Mouse (Mus musculus): ENCODE results near the gene Ranbp3. TPM values are rescaled to one million over a fixed set of nuclear protein-coding genes. Genes with fewer than 3 reads are reported as not detected.

Gene Ranbp3
- total and polyA plus RNA-seq, 3 experiments: 137 to 150 TPM; not detected in 1

GRCm38 (mm10) chr17:56700451-56700850 is 27.4 kb downstream of the Ranbp3 start:
- Histone ChIP-seq H3K4me1 (ENCODE audit: control insufficient read depth in 1 of 2, insufficient read depth in 2 of 2, low read length in 2 of 2) (no peaks in the 10 kb centered on the region), H3K9me3 (replicated peaks; ENCODE audit: insufficient read depth, low read length) (no peaks in the 10 kb centered on the region), H3K27me3 (ENCODE audit: control insufficient read depth in 1 of 2, insufficient read depth in 2 of 2, low read length in 2 of 2) (no peaks in the 10 kb centered on the region), H3K9ac (ENCODE audit: control insufficient read depth, low read depth, low read length, poor library complexity, severe bottlenecking) (no peak overlapping the region), H3K36me3 (ENCODE audit: control insufficient read depth in 1 of 2, insufficient read depth in 2 of 2, low read length in 2 of 2) (peaks cover 0 to 23% of the 10 kb centered on the region in 2 experiments; a peak in 2 of 4 replicates), H3K4me3 (ENCODE audit: control insufficient read depth in 1 of 2, insufficient read depth in 1 of 2, low read depth in 2 of 2, low read length in 2 of 2) (no peak overlapping the region), H3K27ac (ENCODE audit: control insufficient read depth, low read depth, low read length) (no peak overlapping the region), H3K79me2 (ENCODE audit: control insufficient read depth, insufficient read depth, low read length, poor library complexity) (no peaks in the 10 kb centered on the region; the same call in 1 of the 2 replicates)
- TF ChIP-seq ZC3H11A (IDR thresholded peaks at IDR 0.05; ENCODE audit: low read depth, low read length): no peak
- no peak for TF ChIP-seq UBTF (IDR thresholded peaks at IDR 0.05; ENCODE audit: borderline replicate concordance, insufficient read depth, low read depth, low read length)
- no peak for TF ChIP-seq ZKSCAN1 (IDR thresholded peaks at IDR 0.05; ENCODE audit: low read depth, low read length)
- no peak for TF ChIP-seq TAL1 (IDR thresholded peaks at IDR 0.05; ENCODE audit: low read length)
- no peak for TF ChIP-seq CTCF (IDR thresholded peaks at IDR 0.05 in 2 of 3, conservative IDR thresholded peaks at IDR 0.05 in 1 of 3; ENCODE audit: control insufficient read depth in 1 of 3, insufficient read depth in 1 of 3, low read depth in 2 of 3, low read length in 3 of 3, poor library complexity in 1 of 3, severe bottlenecking in 1 of 3)
- TF ChIP-seq MAFK (IDR thresholded peaks at IDR 0.05; ENCODE audit: borderline replicate concordance, low read depth, low read length): no peak
- TF ChIP-seq NRF1 (IDR thresholded peaks at IDR 0.05; ENCODE audit: insufficient read depth, low read depth, low read length, poor library complexity, severe bottlenecking): no peak
- DNase-seq (ENCODE audit: low read depth, low spot score): no peak

- Histone ChIP-seq H3K9ac (ENCODE audit: control insufficient read depth, low read depth, low read length, poor library complexity, severe bottlenecking) (no peak overlapping the region), H3K4me1 (ENCODE audit: control insufficient read depth in 1 of 2, insufficient read depth in 2 of 2, low read length in 2 of 2) (no peaks in the 10 kb centered on the region), H3K27me3 (ENCODE audit: control insufficient read depth in 1 of 2, insufficient read depth in 2 of 2, low read length in 2 of 2) (no peaks in the 10 kb centered on the region), H3K79me2 (ENCODE audit: control insufficient read depth, insufficient read depth, low read length, poor library complexity) (no peaks in the 10 kb centered on the region), H3K4me3 (ENCODE audit: control insufficient read depth in 1 of 2, insufficient read depth in 1 of 2, low read depth in 2 of 2, low read length in 2 of 2) (no peak overlapping the region), H3K27ac (ENCODE audit: control insufficient read depth, low read depth, low read length) (no peak overlapping the region), H3K9me3 (replicated peaks; ENCODE audit: insufficient read depth, low read length) (no peaks in the 10 kb centered on the region), H3K36me3 (ENCODE audit: control insufficient read depth in 1 of 2, insufficient read depth in 2 of 2, low read length in 2 of 2) (peaks cover 0 to 20% of the 10 kb centered on the region in 2 experiments; a peak in 2 of 4 replicates)
- no peak for DNase-seq (ENCODE audit: low read depth, low spot score)
- no peak for TF ChIP-seq GABPA (IDR thresholded peaks at IDR 0.05; ENCODE audit: low read depth, low read length)
- TF ChIP-seq CHD2 (IDR thresholded peaks at IDR 0.05; ENCODE audit: low read length): no peak
- no peak for TF ChIP-seq TBP (IDR thresholded peaks at IDR 0.05; ENCODE audit: low read depth, low read length)
- TF ChIP-seq MYC (IDR thresholded peaks at IDR 0.05; ENCODE audit: low read depth, low read length): no peak
- TF ChIP-seq TCF12 (IDR thresholded peaks at IDR 0.05; ENCODE audit: low read depth, low read length): no peak
- no peak for TF ChIP-seq MAZ (IDR thresholded peaks at IDR 0.05; ENCODE audit: low read depth, low read length)
- TF ChIP-seq MAFK (IDR thresholded peaks at IDR 0.05; ENCODE audit: borderline replicate concordance, low read depth, low read length): no peak
- no peak for TF ChIP-seq MYB (IDR thresholded peaks at IDR 0.05; ENCODE audit: low read depth, low read length)
- no peak for TF ChIP-seq HCFC1 (IDR thresholded peaks at IDR 0.05; ENCODE audit: low read depth, low read length)
Measured at GRCm38 (mm10) chr17:56703038-56703437, 29.9 kb downstream of the Ranbp3 start.

All from MEL (cell line).